Mouse (Mus musculus) lung, postnatal 0 days (tissue): ENCODE measurements around the gene Lrrc26. TPM values are rescaled to one million over a fixed set of nuclear protein-coding genes. Genes with fewer than 3 reads are reported as not detected.
A peak's percentile ranks its signal among the peaks of the same experiment; 100 is the strongest.

Experiments used
- ATAC-seq: fragments of 200-750 bp; cut with Nextera tagmentation; 2 replicates; pipeline ENCODE4 v1.8.0; 2017; ENCODE audit warnings: moderate library complexity
- DNase-seq: peaks from one replicate; pipeline ENCODE4 v3.0.0-alpha.2; 2016; ENCODE audit warnings: low spot score
- H3K27ac ChIP-seq: fragments of 300-500 bp; sonication (generic); 2 replicates; pipeline ENCODE4 v1.5.1; 2014; ENCODE audit warnings: antibody characterized with exemption, mild to moderate bottlenecking, low read length, mixed read lengths
- H3K27me3 ChIP-seq: fragments of 300-500 bp; sonication (generic); replicated peaks from 2 replicates; pipeline ENCODE4 v1.6.1; 2014; ENCODE audit warnings: low read length, mixed read lengths; ENCODE audit not compliant: insufficient read depth
- H3K36me3 ChIP-seq: fragments of 300-500 bp; sonication (generic); 2 replicates; pipeline ENCODE4 v1.6.1; 2014; ENCODE audit warnings: low read length, mixed read lengths; ENCODE audit not compliant: insufficient read depth
- H3K4me1 ChIP-seq: fragments of 300-500 bp; sonication (generic); 2 replicates; pipeline ENCODE4 v1.6.1; 2014; ENCODE audit warnings: antibody characterized with exemption, low read depth, low read length, mixed read lengths; ENCODE audit not compliant: insufficient read depth
- H3K4me2 ChIP-seq: fragments of 300-500 bp; sonication (generic); replicated peaks from 2 replicates; pipeline ENCODE4 v1.6.1; 2014; ENCODE audit warnings: low read depth, mild to moderate bottlenecking, low read length, moderate library complexity, mixed read lengths
- H3K4me3 ChIP-seq: fragments of 300-500 bp; sonication (generic); 2 replicates; pipeline ENCODE4 v1.5.1; 2014; ENCODE audit warnings: low read depth, low read length
- H3K9ac ChIP-seq: fragments of 300-500 bp; sonication (generic); replicated peaks from 2 replicates; pipeline ENCODE4 v1.6.1; 2014; ENCODE audit warnings: low read depth, mild to moderate bottlenecking
- H3K9me3 ChIP-seq: fragments of 300-500 bp; sonication (generic); 2 replicates; pipeline ENCODE4 v1.6.1; 2016; ENCODE audit warnings: low read length, mixed read lengths
- CTCF ChIP-seq: IDR thresholded peaks from 2 replicates; pipeline ENCODE4 v1.5.1; 2016; ENCODE audit warnings: antibody characterized with exemption, mild to moderate bottlenecking
- EP300 ChIP-seq: IDR thresholded peaks from 2 replicates; pipeline ENCODE4 v1.6.1; 2016; ENCODE audit warnings: antibody characterized with exemption, mild to moderate bottlenecking, control low read depth
- WGBS: fragments of 180-500 bp; shearing (Covaris S2); extraction: QIAGEN DNeasy Blood & Tissue Kit; methylation state at CpG from one replicate; pipeline ENCODE4 v1.1.7; 2014; 5-methylcytosine and 5-hydroxymethylcytosine counted together
- polyA plus RNA-seq: library from polyadenylated mRNA; unstranded; fragments of >200 nt; fragmentation: Nextera tagmentation; extraction: Ambion mirVana; gene quantifications from 2 replicates; pipeline ENCODE4 v1.2.1, GENCODE M21; 2015

Lrrc26 gene
- polyA plus RNA-seq, 1 experiment from 2014 or later = 46.5 TPM

- Histone ChIP-seq H3K9me3 (no peaks in the 10 kb centered on the region), H3K27ac (no peak overlapping the region), H3K36me3 (no peaks in the 10 kb centered on the region), H3K4me2 (peak overlapping the region; percentile 33), H3K27me3 (peaks cover 8% of the 10 kb centered on the region), H3K9ac (no peak overlapping the region), H3K4me3 (no peak overlapping the region), H3K4me1 (no peaks in the 10 kb centered on the region)
- DNase-seq = no peak
- 4% methylated on average over 31 of the region's 31 CpGs for WGBS
- TF ChIP-seq EP300 = no peak
- TF ChIP-seq CTCF = no peak
- ATAC-seq = no peak
Observed at GRCm38 (mm10) chr2:25318119-25318966, 28.6 kb downstream of the Lrrc26 start.

GRCm38 (mm10) chr2:25318971-25319773, 29.5 kb downstream of the Lrrc26 start, which contains the start of gene Grin1:
Gene Grin1 (minus strand): TSS chr2:25319187.
- ATAC-seq (peak; percentile 55), DNase-seq (peak; percentile 59)
- no peak within 1 kb of the TSS for H3K27ac ChIP-seq
- no peak within 1 kb of the TSS for H3K4me3 ChIP-seq
- no peaks in the 10 kb centered on the region for H3K36me3 ChIP-seq
- peaks cover 8% of the 10 kb centered on the region for H3K27me3 ChIP-seq
- TF ChIP-seq EP300 (no peak), CTCF (no peak)
- H3K4me2 ChIP-seq = peak within 1 kb of the TSS; percentile 33
- H3K9me3 ChIP-seq = no peaks in the 10 kb centered on the region
- 11% methylated on average over 58 of the region's 58 CpGs for WGBS
- no peak within 1 kb of the TSS for H3K9ac ChIP-seq
- no peaks in the 10 kb centered on the region for H3K4me1 ChIP-seq

- no peak overlapping the region for H3K4me3 ChIP-seq
- no peaks in the 10 kb centered on the region for H3K9me3 ChIP-seq
- H3K27ac ChIP-seq = no peak overlapping the region
- WGBS = 33% methylated on average over 2 of the region's 2 CpGs
- H3K9ac ChIP-seq = no peak overlapping the region
- DNase-seq (no peak), ATAC-seq (no peak)
- no peak for TF ChIP-seq EP300
- TF ChIP-seq CTCF = no peak
- no peaks in the 10 kb centered on the region for H3K4me1 ChIP-seq
- H3K36me3 ChIP-seq = no peaks in the 10 kb centered on the region
- H3K4me2 ChIP-seq = no peak overlapping the region
- peaks cover 8% of the 10 kb centered on the region for H3K27me3 ChIP-seq
Observed at GRCm38 (mm10) chr2:25320084-25320483, 30.4 kb downstream of the Lrrc26 start.

- Histone ChIP-seq H3K27ac (no peak overlapping the region), H3K9ac (no peak overlapping the region), H3K4me2 (no peak overlapping the region), H3K4me3 (no peak overlapping the region), H3K9me3 (no peaks in the 10 kb centered on the region), H3K4me1 (no peaks in the 10 kb centered on the region), H3K36me3 (no peaks in the 10 kb centered on the region), H3K27me3 (no peaks in the 10 kb centered on the region)
- 75% methylated on average over 2 of the region's 2 CpGs for WGBS
- TF ChIP-seq CTCF = no peak
- no peak for TF ChIP-seq EP300
- no peak for ATAC-seq
- no peak for DNase-seq
Observed at GRCm38 (mm10) chr2:25326036-25326435, 36.3 kb downstream of the Lrrc26 start.

- ATAC-seq (no peak), DNase-seq (peak; percentile 45)
- Histone ChIP-seq H3K27ac (no peak overlapping the region), H3K36me3 (no peaks in the 10 kb centered on the region), H3K27me3 (no peaks in the 10 kb centered on the region), H3K9ac (no peak overlapping the region), H3K9me3 (no peaks in the 10 kb centered on the region), H3K4me2 (no peak overlapping the region), H3K4me1 (peaks cover 5% of the 10 kb centered on the region), H3K4me3 (no peak overlapping the region)
- 34% methylated on average over 7 of the region's 7 CpGs for WGBS
- TF ChIP-seq EP300 (no peak), CTCF (peak; percentile 73)
Observed at GRCm38 (mm10) chr2:25328440-25328839, 38.7 kb downstream of the Lrrc26 start.

- TF ChIP-seq EP300 (no peak), CTCF (peak; percentile 26)
- H3K36me3 ChIP-seq = peaks cover 11% of the 10 kb centered on the region
- no peaks in the 10 kb centered on the region for H3K27me3 ChIP-seq
- 0 out of 2 replicates have a peak overlapping the region, but pooled peaks have one; percentile 84 for H3K9ac ChIP-seq
- ATAC-seq (no peak), DNase-seq (peak; percentile 17)
- peaks cover 8% of the 10 kb centered on the region for H3K4me1 ChIP-seq
- no peaks in the 10 kb centered on the region for H3K9me3 ChIP-seq
- H3K27ac ChIP-seq = no peak overlapping the region
- 48% methylated on average over 9 of the region's 9 CpGs for WGBS
- peak overlapping the region; percentile 74 for H3K4me2 ChIP-seq
- peak overlapping the region; percentile 94 for H3K4me3 ChIP-seq
Observed at GRCm38 (mm10) chr2:25331470-25331869, 41.8 kb downstream of the Lrrc26 start.
